19 mouse cellular contexts compared by ENCODE assay signal in genomic region chr17:84359810-84360209, GRCm38 (mm10).
DNase-seq lines count a peak whose midpoint lies in the region; ATAC-seq and TF ChIP-seq lines count a peak whose summit lies in the region.
"Had no signal": no experiment of that assay in that cellular context is flagged by ENCODE, and none has a peak within 500 bp of the region (broad histone marks: within the 10 kb centered on the region; RNA-seq: fewer than 3 reads in every experiment).

No protein-coding gene starts in this region.

- TF ChIP-seq CTCF in hindbrain, postnatal 0 days (IDR thresholded peaks at IDR 0.05; ENCODE audit: low read depth), result no peak
- TF ChIP-seq CTCF in lung, adult 2 months (IDR thresholded peaks at IDR 0.05; ENCODE audit: insufficient read depth, low read length), result no peak
- no peak for TF ChIP-seq CTCF in brain, embryonic 14.5 days (IDR thresholded peaks at IDR 0.05; ENCODE audit: borderline replicate concordance, extremely low read depth, insufficient read depth, insufficient read length)

- no peaks in the 10 kb centered on the region for H3K4me1 ChIP-seq in hindbrain, postnatal 0 days (ENCODE audit: insufficient read depth, low read length)
- H3K4me1 ChIP-seq in hindbrain, embryonic 14.5 days (replicated peaks; ENCODE audit: control insufficient read depth, insufficient read depth, low read length), result peaks cover 11% of the 10 kb centered on the region; the same call in 1 of the 2 replicates
- peaks cover 31% of the 10 kb centered on the region for H3K4me1 ChIP-seq in lung, embryonic 15.5 days
- peaks cover 3% of the 10 kb centered on the region for H3K4me1 ChIP-seq in lung, adult 2 months (ENCODE audit: control insufficient read depth, insufficient read depth, low read length)
- peaks cover 11% of the 10 kb centered on the region; the same call in 1 of the 2 replicates for H3K4me1 ChIP-seq in intestine, embryonic 16.5 days (ENCODE audit: control insufficient read depth, insufficient read depth, low read length)
- H3K4me1 ChIP-seq: liver, embryonic 13.5 days had no signal

- WGBS in hindbrain, postnatal 0 days, result 72% methylated on average over 7 of the region's 7 CpGs
- 81% methylated on average over 7 of the region's 7 CpGs for WGBS in hindbrain, embryonic 14.5 days
- WGBS in lung, embryonic 15.5 days, result 66% methylated on average over 7 of the region's 7 CpGs
- 88% methylated on average over 7 of the region's 7 CpGs for WGBS in lung, adult 2 months
- WGBS in intestine, embryonic 16.5 days, result 47% methylated on average over 7 of the region's 7 CpGs

- H3K4me2 ChIP-seq in hindbrain, postnatal 0 days (ENCODE audit: low read depth, low read length), result no peak overlapping the region
- H3K4me2 ChIP-seq in hindbrain, embryonic 14.5 days (replicated peaks), result no peak overlapping the region
- no peak overlapping the region for H3K4me2 ChIP-seq in lung, embryonic 15.5 days
- H3K4me2 ChIP-seq in intestine, embryonic 16.5 days (ENCODE audit: low read depth, low read length), result no peak overlapping the region
- H3K4me2 ChIP-seq: embryonic facial prominence, embryonic 15.5 days; liver, embryonic 13.5 days had no signal

- no peak for TF ChIP-seq POLR2A in lung, adult 2 months (IDR thresholded peaks at IDR 0.05; ENCODE audit: borderline replicate concordance, extremely low read depth, low read depth, low read length)
- TF ChIP-seq POLR2A in brain, embryonic 14.5 days (IDR thresholded peaks at IDR 0.05; ENCODE audit: borderline replicate concordance, extremely low read depth, insufficient read depth, insufficient read length, poor library complexity, severe bottlenecking), result no peak

- H3K27me3 ChIP-seq in hindbrain, postnatal 0 days (ENCODE audit: insufficient read depth, low read length), result no peaks in the 10 kb centered on the region
- no peaks in the 10 kb centered on the region for H3K27me3 ChIP-seq in hindbrain, embryonic 14.5 days (ENCODE audit: control insufficient read depth, insufficient read depth, low read length)
- no peaks in the 10 kb centered on the region for H3K27me3 ChIP-seq in lung, embryonic 15.5 days
- H3K27me3 ChIP-seq in intestine, embryonic 16.5 days (replicated peaks; ENCODE audit: control insufficient read depth, insufficient read depth, low read length), result no peaks in the 10 kb centered on the region
- H3K27me3 ChIP-seq: embryonic facial prominence, embryonic 15.5 days; liver, embryonic 13.5 days; megakaryocyte, embryonic 14.5 days; Patski had no signal

- H3K9me3 ChIP-seq in hindbrain, postnatal 0 days (ENCODE audit: low read length), result no peaks in the 10 kb centered on the region
- no peaks in the 10 kb centered on the region for H3K9me3 ChIP-seq in hindbrain, embryonic 14.5 days (ENCODE audit: control insufficient read depth, low read length)
- H3K9me3 ChIP-seq in lung, embryonic 15.5 days, result no peaks in the 10 kb centered on the region
- H3K9me3 ChIP-seq in intestine, embryonic 16.5 days (ENCODE audit: control insufficient read depth, low read length), result no peaks in the 10 kb centered on the region
- H3K9me3 ChIP-seq: embryonic facial prominence, embryonic 15.5 days; liver, embryonic 13.5 days; megakaryocyte, embryonic 14.5 days had no signal

- H3K36me3 ChIP-seq in hindbrain, postnatal 0 days (ENCODE audit: insufficient read depth, low read length), result no peaks in the 10 kb centered on the region
- no peaks in the 10 kb centered on the region for H3K36me3 ChIP-seq in hindbrain, embryonic 14.5 days (replicated peaks; ENCODE audit: control insufficient read depth, insufficient read depth)
- H3K36me3 ChIP-seq in lung, embryonic 15.5 days, result peaks cover 2% of the 10 kb centered on the region; the same call in 1 of the 2 replicates
- no peaks in the 10 kb centered on the region for H3K36me3 ChIP-seq in intestine, embryonic 16.5 days (ENCODE audit: control insufficient read depth, insufficient read depth, low read length)
- H3K36me3 ChIP-seq: embryonic facial prominence, embryonic 15.5 days had no signal

- no peak overlapping the region for H3K9ac ChIP-seq in hindbrain, postnatal 0 days (replicated peaks; ENCODE audit: low read length)
- H3K9ac ChIP-seq in hindbrain, embryonic 14.5 days, result no peak overlapping the region
- H3K9ac ChIP-seq in lung, embryonic 15.5 days, result no peak overlapping the region
- H3K9ac ChIP-seq in intestine, embryonic 16.5 days (ENCODE audit: low read depth, low read length), result no peak overlapping the region
- H3K9ac ChIP-seq: embryonic facial prominence, embryonic 15.5 days; liver, embryonic 13.5 days had no signal

- DNase-seq in hindbrain, postnatal 0 days (ENCODE audit: low spot score), result peak; percentile 34
- DNase-seq in hindbrain, embryonic 14.5 days (ENCODE audit: low spot score), result no peak
- DNase-seq in lung, adult 2 months, result no peak
- DNase-seq in brain, embryonic 14.5 days (ENCODE audit: low read depth), result peak; percentile 32
- DNase-seq in adipocyte (ENCODE audit: low spot score), result no peak
- DNase-seq: cerebellum, adult 11 months; cerebellum, postnatal 25 days; gastrocnemius, postnatal 25 days; kidney, postnatal 14 days; liver, embryonic 13.5 days; retina, postnatal 1 day; thymus, postnatal 14 days had no signal

- ATAC-seq in hindbrain, postnatal 0 days, result no peak
- ATAC-seq in hindbrain, embryonic 14.5 days (ENCODE audit: low FRiP score), result no peak
- ATAC-seq in lung, embryonic 15.5 days (ENCODE audit: borderline replicate concordance, extremely low read depth, low FRiP score, low TSS enrichment), result peak; percentile 57; the same call in 1 of the 2 replicates
- peak; percentile 69 for ATAC-seq in intestine, embryonic 16.5 days
- ATAC-seq: forebrain, embryonic 16.5 days; midbrain, embryonic 16.5 days; Patski had no signal

- H3K4me3 ChIP-seq in hindbrain, postnatal 0 days (ENCODE audit: low read length), result no peak overlapping the region
- H3K4me3 ChIP-seq in hindbrain, embryonic 14.5 days (replicated peaks; ENCODE audit: low read length), result no peak overlapping the region
- H3K4me3 ChIP-seq in lung, embryonic 15.5 days, result no peak overlapping the region
- H3K4me3 ChIP-seq in lung, adult 2 months (replicated peaks; ENCODE audit: extremely low read depth, low read depth, low read length), result no peak overlapping the region
- H3K4me3 ChIP-seq in intestine, embryonic 16.5 days (ENCODE audit: low read length), result no peak overlapping the region
- H3K4me3 ChIP-seq: embryonic facial prominence, embryonic 15.5 days; liver, embryonic 13.5 days; megakaryocyte, embryonic 14.5 days had no signal

- H3K27ac ChIP-seq in hindbrain, postnatal 0 days, result no peak overlapping the region
- no peak overlapping the region for H3K27ac ChIP-seq in hindbrain, embryonic 14.5 days
- H3K27ac ChIP-seq in lung, embryonic 15.5 days, result peak overlapping the region; percentile 50; the same call in 1 of the 2 replicates
- H3K27ac ChIP-seq in intestine, embryonic 16.5 days (ENCODE audit: low read length), result peak overlapping the region; percentile 35; the same call in 1 of the 2 replicates
- H3K27ac ChIP-seq: embryonic facial prominence, embryonic 15.5 days; liver, embryonic 13.5 days had no signal

Comparison
In these comparisons a context has a peak if more than half of its experiments do, and no peak if none do; other contexts are left out.
1. DNase-seq: peak in hindbrain, postnatal 0 days (single experiment) and brain, embryonic 14.5 days (single experiment); none in hindbrain, embryonic 14.5 days (single experiment), lung, adult 2 months (single experiment) and adipocyte (single experiment).
2. ATAC-seq: peak in lung, embryonic 15.5 days (single experiment) and intestine, embryonic 16.5 days (single experiment); none in hindbrain, postnatal 0 days (single experiment) and hindbrain, embryonic 14.5 days (single experiment).
3. H3K27ac ChIP-seq: peak in lung, embryonic 15.5 days (single experiment) and intestine, embryonic 16.5 days (single experiment); none in hindbrain, postnatal 0 days (single experiment) and hindbrain, embryonic 14.5 days (single experiment).